Mouse (Mus musculus): ENCODE results near the gene Aadat. TPM values are rescaled to one million over a fixed set of nuclear protein-coding genes. Genes with fewer than 3 reads are reported as not detected.
"Not testable (repeated sequence)": the region's sequence is repeated elsewhere in the genome, so short reads cannot be mapped to it uniquely, and the experiment has no call there.

Aadat gene
- total and polyA plus RNA-seq, 2 experiments from 2014 or later = 1.8 TPM

GRCm38 (mm10) chr8:60503098-60503497 lies 2.6 kb upstream of the Aadat start, which contains the start of gene Gm10283:
Gene Gm10283, minus strand, starts transcription at chr8:60503198.
- WGBS = 57% methylated on average over 2 of the region's 2 CpGs
- Histone ChIP-seq H3K4me3 (ENCODE audit: low read length) (no peak within 1 kb of the TSS), H3K9ac (replicated peaks; ENCODE audit: low read length) (no peak within 1 kb of the TSS), H3K27ac (no peak within 1 kb of the TSS), H3K27me3 (ENCODE audit: insufficient read depth, low read length) (no peaks in the 10 kb centered on the region), H3K4me1 (ENCODE audit: insufficient read depth, low read length) (peaks cover 5% of the 10 kb centered on the region; the same call in 1 of the 2 replicates), H3K9me3 (ENCODE audit: low read length) (no peaks in the 10 kb centered on the region), H3K36me3 (ENCODE audit: insufficient read depth, low read length) (no peaks in the 10 kb centered on the region), H3K4me2 (ENCODE audit: low read depth, low read length) (no peak within 1 kb of the TSS)
- no peak for TF ChIP-seq CTCF (IDR thresholded peaks at IDR 0.05; ENCODE audit: low read depth)
- DNase-seq (ENCODE audit: low spot score) (no peak), ATAC-seq (no peak)

DNA sequence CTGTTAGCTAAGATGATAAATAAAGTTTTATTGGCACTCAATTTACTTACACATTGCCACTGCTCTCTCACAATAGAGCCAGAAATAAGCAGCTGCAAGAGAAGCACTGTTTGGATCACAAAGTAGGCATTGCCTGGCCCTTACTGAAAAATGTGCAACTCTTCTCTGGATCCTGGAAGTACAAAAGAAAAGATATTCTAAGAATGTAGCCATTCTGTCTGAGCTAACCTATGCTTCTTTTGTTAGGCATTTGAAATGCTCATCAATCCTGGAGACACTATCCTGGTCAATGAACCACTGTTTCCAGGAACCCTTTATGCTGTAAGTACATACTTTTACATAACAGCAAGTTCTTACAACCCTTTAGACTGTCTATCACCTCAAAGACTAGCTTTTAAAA lies 12.6 kb downstream of the Aadat start:
- DNase-seq (ENCODE audit: low spot score) = no peak
- H3K4me2 ChIP-seq (ENCODE audit: low read depth, low read length) = no peak overlapping the region
- no peak for TF ChIP-seq CTCF (IDR thresholded peaks at IDR 0.05; ENCODE audit: low read depth)
- H3K4me1 ChIP-seq (ENCODE audit: insufficient read depth, low read length) = no peaks in the 10 kb centered on the region
- H3K36me3 ChIP-seq (ENCODE audit: insufficient read depth, low read length) = no peaks in the 10 kb centered on the region
- H3K9ac ChIP-seq (replicated peaks; ENCODE audit: low read length) = no peak overlapping the region
- H3K27ac ChIP-seq = no peak overlapping the region
- no peaks in the 10 kb centered on the region for H3K27me3 ChIP-seq (ENCODE audit: insufficient read depth, low read length)
- H3K4me3 ChIP-seq (ENCODE audit: low read length) = no peak overlapping the region
- no peak for ATAC-seq
- H3K9me3 ChIP-seq (ENCODE audit: low read length) = no peaks in the 10 kb centered on the region

DNA sequence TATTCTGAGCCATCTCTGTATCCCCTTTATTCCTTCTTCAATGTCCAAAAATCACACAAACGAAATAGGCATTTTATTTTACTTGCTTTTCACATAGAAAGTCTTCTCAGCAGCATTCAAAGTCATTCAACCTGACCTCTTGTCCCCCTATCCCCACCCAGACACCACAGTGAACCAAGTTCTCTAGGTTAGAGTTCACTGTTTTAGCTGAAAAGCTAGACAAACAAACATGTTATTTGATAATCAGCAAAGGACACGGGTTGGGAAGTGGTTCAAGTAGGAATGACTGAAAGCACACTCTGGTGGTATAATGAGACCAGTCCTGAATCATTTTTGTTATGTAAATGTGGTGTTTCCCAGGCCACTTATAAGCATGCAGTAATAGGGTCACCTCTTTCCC lies 29.2 kb downstream of the Aadat start:
- WGBS = 23% methylated on average over 2 of the region's 2 CpGs
- DNase-seq (ENCODE audit: low spot score) = no peak

GRCm38 (mm10) chr8:60566783-60567182 lies 61.1 kb downstream of the Aadat start:
- DNase-seq (ENCODE audit: low spot score) = no peak
- TF ChIP-seq CTCF (IDR thresholded peaks at IDR 0.05; ENCODE audit: low read depth) = no peak
- H3K4me1 ChIP-seq (ENCODE audit: insufficient read depth, low read length) = no peaks in the 10 kb centered on the region
- H3K27me3 ChIP-seq (ENCODE audit: insufficient read depth, low read length) = no peaks in the 10 kb centered on the region
- ATAC-seq = no peak
- H3K9ac ChIP-seq (replicated peaks; ENCODE audit: low read length) = no peak overlapping the region
- no peaks in the 10 kb centered on the region for H3K9me3 ChIP-seq (ENCODE audit: low read length)
- no peak overlapping the region for H3K27ac ChIP-seq
- H3K36me3 ChIP-seq (ENCODE audit: insufficient read depth, low read length) = no peaks in the 10 kb centered on the region
- no peak overlapping the region for H3K4me2 ChIP-seq (ENCODE audit: low read depth, low read length)
- WGBS = 62% methylated on average over 3 of the region's 3 CpGs
- H3K4me3 ChIP-seq (ENCODE audit: low read length) = no peak overlapping the region

More for the DNA sequence above, 29.2 kb downstream of the Aadat start:
- no peak overlapping the region for H3K4me2 ChIP-seq (ENCODE audit: low read depth, low read length)
- H3K9ac ChIP-seq (replicated peaks; ENCODE audit: low read length) = no peak overlapping the region
- H3K27ac ChIP-seq = no peak overlapping the region
- no peak for ATAC-seq
- H3K36me3 ChIP-seq (ENCODE audit: insufficient read depth, low read length) = no peaks in the 10 kb centered on the region
- no peaks in the 10 kb centered on the region for H3K4me1 ChIP-seq (ENCODE audit: insufficient read depth, low read length)
- no peak overlapping the region for H3K4me3 ChIP-seq (ENCODE audit: low read length)
- H3K9me3 ChIP-seq (ENCODE audit: low read length) = no peaks in the 10 kb centered on the region
- no peak for TF ChIP-seq CTCF (IDR thresholded peaks at IDR 0.05; ENCODE audit: low read depth)
- no peaks in the 10 kb centered on the region for H3K27me3 ChIP-seq (ENCODE audit: insufficient read depth, low read length)

DNA sequence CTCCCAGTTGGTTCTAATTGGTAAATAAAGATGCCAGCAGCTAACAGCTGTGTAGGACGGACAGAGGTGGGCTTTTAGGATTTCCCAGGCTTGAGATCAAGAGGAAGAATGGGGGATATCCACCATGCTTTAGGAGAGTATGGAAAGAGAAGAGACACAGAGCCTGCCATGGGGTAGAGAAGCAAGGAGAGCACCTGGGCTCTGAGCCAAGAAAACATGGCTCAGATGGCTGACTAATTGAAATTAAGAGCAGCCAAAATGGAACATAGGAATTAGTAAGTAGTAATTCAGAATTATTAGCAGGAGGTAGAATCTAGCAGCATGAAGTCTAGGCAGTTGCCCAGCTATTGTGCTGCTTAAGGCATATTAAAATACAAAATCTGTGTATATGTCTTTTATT lies 71.5 kb downstream of the Aadat start:
- Histone ChIP-seq H3K36me3 (ENCODE audit: insufficient read depth, low read length) (no peaks in the 10 kb centered on the region), H3K4me3 (ENCODE audit: low read length) (no peak overlapping the region), H3K9ac (replicated peaks; ENCODE audit: low read length) (no peak overlapping the region), H3K4me1 (ENCODE audit: insufficient read depth, low read length) (no peaks in the 10 kb centered on the region), H3K9me3 (ENCODE audit: low read length) (no peaks in the 10 kb centered on the region), H3K27me3 (ENCODE audit: insufficient read depth, low read length) (no peaks in the 10 kb centered on the region), H3K4me2 (ENCODE audit: low read depth, low read length) (no peak overlapping the region), H3K27ac (no peak overlapping the region)
- ATAC-seq (peak; percentile 61; the same call in 1 of the 2 replicates), DNase-seq (ENCODE audit: low spot score) (peak; percentile 53)
- no peak for TF ChIP-seq CTCF (IDR thresholded peaks at IDR 0.05; ENCODE audit: low read depth)
- 44% methylated on average over 1 of the region's 1 CpGs for WGBS

DNA sequence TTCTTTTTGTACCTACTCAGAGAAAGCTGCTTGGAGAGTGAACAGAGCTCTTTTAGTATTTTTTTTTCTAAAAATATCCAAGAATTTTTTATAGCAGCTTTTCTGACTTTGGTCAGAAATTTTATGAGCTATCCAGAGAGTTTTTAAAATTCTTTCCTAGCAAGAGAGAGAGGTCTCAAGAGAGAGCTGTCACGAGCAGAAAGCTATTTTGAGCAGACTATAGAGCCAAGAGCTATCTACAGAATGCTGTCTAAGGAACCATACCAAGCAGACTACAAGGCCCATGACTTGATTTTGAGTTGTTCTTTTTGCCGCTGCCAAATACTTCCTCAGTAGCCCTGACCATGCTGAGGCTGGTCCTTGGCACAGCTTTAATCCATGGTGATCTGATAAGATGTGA lies 77.6 kb downstream of the Aadat start:
- no peaks in the 10 kb centered on the region for H3K9me3 ChIP-seq (ENCODE audit: low read length)
- ATAC-seq = no peak
- H3K36me3 ChIP-seq (ENCODE audit: insufficient read depth, low read length) = no peaks in the 10 kb centered on the region
- H3K4me1 ChIP-seq (ENCODE audit: insufficient read depth, low read length) = no peaks in the 10 kb centered on the region
- no peak overlapping the region for H3K4me3 ChIP-seq (ENCODE audit: low read length)
- H3K4me2 ChIP-seq (ENCODE audit: low read depth, low read length) = no peak overlapping the region
- no peak for DNase-seq (ENCODE audit: low spot score)
- H3K27ac ChIP-seq = no peak overlapping the region
- no peak for TF ChIP-seq CTCF (IDR thresholded peaks at IDR 0.05; ENCODE audit: low read depth)
- WGBS = 72% methylated on average over 2 of the region's 2 CpGs
- H3K27me3 ChIP-seq (ENCODE audit: insufficient read depth, low read length) = no peaks in the 10 kb centered on the region
- no peak overlapping the region for H3K9ac ChIP-seq (replicated peaks; ENCODE audit: low read length)

GRCm38 (mm10) chr8:60591352-60592105 lies 85.8 kb downstream of the Aadat start:
- DNase-seq (ENCODE audit: low spot score); H3K4me1 ChIP-seq (ENCODE audit: insufficient read depth, low read length); ATAC-seq; H3K27me3 ChIP-seq (ENCODE audit: insufficient read depth, low read length); H3K4me2 ChIP-seq (ENCODE audit: low read depth, low read length); H3K27ac ChIP-seq; H3K4me3 ChIP-seq (ENCODE audit: low read length); H3K9me3 ChIP-seq (ENCODE audit: low read length); H3K36me3 ChIP-seq (ENCODE audit: insufficient read depth, low read length); H3K9ac ChIP-seq (replicated peaks; ENCODE audit: low read length): not testable (repeated sequence)
- 92% methylated on average over 29 of the region's 29 CpGs for WGBS
